Mouse (Mus musculus): ENCODE results near the gene Slc8b1. TPM values are rescaled to one million over a fixed set of nuclear protein-coding genes. Genes with fewer than 3 reads are reported as not detected.

Slc8b1 gene
- 100 to 1,000 TPM; 100 to 120 TPM for total RNA-seq (2023)

DNA sequence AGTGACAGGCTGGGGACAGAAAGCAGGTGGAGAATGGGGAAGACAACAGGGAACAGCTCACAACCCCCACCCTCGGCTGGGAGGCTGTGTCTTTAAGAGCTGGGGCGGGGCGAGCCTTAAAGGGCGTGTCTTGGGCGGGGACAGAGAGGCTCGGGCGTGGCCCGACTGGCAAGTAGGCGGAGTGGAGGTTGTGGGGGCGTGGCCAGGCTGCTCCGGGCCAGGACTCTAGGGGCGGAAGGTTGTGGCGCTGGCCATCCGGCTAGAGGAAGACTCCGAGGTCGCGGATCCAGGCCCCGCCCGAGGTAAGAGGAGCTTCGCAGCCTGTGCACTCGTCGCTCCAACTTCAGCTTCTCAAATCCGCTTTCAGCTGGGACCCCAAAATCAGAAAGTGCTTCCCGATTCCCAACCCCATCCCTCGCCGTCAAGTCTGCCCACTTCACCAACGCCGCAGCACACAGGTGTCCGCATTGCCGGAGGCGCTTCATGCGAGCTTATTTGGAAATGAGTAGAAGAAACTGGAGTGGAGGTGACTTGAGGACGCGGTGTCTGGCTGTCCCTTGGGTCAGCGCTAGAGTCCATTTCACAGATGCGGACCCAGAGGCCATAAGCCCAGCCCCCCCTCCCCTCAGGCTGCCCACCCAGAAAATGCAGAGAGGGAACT, at the start of gene Slc8b1:
Gene Slc8b1 (plus strand): TSS at position 187 of the 661 bp plus-strand sequence.

DNA sequence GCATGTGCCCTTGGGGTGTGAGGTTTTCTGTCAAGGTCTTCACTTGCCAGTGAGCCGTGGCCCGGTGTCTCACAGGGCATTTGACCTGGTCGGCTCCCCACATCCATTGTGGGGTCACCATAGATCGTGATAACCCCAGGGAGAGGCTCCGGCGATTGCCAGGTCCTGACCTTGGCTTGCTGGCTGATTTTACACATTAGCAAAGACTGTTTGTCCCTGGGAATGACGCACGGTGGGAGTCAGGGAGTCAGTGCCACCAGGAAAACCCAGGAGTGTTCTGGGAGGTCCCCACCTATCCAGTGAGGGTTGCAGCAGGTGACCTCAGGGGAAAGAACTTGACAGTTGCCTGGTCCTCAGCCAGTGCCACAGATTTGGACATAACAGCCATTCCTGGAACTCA, 38.2 kb upstream of the Slc8b1 start, which contains the start of gene Sdsl:
Gene Sdsl (minus strand): TSS at position 41 of the 400 bp plus-strand sequence.

DNA sequence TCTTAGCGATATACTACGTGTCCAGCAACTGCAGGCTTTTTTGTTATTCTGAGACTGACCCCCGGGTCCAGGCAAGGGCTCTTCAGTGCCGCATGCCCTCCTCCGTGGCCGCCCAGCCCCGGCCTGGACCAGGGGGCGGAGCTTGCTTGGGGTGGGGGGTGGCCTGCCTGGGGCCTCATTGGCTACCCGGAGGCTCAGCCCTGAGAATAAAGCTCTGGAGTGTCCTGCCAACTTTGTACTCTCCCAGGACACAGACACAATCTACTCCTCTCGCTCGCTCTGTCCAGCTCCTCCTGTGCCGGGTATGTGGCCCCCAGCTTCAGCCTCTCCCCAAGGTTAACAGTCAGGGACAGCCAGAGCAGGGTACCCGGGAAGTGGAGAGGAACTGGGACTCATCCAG, 34.7 kb upstream of the Slc8b1 start, which contains the start of gene Sds:
Gene Sds (plus strand): TSS at position 231 of the 400 bp plus-strand sequence.

DNA sequence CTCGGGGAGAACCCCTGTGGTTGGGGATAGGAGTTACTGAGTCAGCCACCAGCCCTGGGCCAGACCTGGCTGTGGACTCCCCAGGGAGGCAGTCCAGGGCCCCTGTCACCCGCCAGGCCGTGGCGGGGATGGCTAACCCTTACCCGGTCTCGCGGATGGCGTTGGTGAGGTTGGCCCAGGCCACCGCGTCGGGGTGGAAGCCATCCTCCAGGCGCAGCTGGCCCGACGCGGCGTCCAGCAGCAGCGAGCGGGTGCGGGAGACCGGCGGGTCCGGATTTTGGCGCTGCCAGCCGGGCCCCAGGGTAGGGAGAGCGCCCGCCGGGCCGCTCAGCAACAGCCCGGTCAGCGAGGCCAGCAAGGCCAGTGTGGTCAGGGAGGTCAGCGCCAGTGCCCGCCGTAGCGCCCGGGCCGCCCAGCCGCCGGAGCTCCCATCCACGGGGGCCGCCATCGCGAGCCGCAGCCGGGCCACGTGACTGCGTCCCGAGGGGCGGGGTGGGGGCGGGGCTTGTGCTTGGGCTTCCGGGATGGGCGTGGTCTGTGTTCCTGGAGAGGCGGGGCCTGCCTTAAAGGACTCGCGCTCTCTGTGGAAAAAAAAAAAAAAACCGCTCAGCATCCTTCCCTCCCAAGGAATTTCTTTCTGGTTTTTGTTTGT, 7.7 kb upstream of the Slc8b1 start, which contains the start of gene Plbd2:
Gene Plbd2 (minus strand): TSS at position 482 of the 652 bp plus-strand sequence.

Other genes with a start within 250 kb of the Slc8b1 start
- not detected for gene Lhx5, start 79.5 kb upstream of the Slc8b1 start, total RNA-seq (2023)
- 1 to 10 TPM; 2.4 to 3.9 TPM for gene Sdsl, start 38.4 kb upstream of the Slc8b1 start, total RNA-seq (2023)
- gene Sds, start 34.6 kb upstream of the Slc8b1 start, total RNA-seq (2023) = not detected
- 10 to 100 TPM; 15.5 to 16.6 TPM for gene Plbd2, start 7.5 kb upstream of the Slc8b1 start, total RNA-seq (2023)
- 10 to 100 TPM; 43.0 to 49.6 TPM for gene Tpcn1, start 77.5 kb downstream of the Slc8b1 start, total RNA-seq (2023)
- gene Iqcd, start 77.8 kb downstream of the Slc8b1 start, total RNA-seq (2023) = 1 to 10 TPM in 1 of 2 experiments, under 1 TPM in 1; 0.77 to 1.8 TPM
- 1 to 10 TPM; 1.6 to 1.7 TPM for gene Rita1, start 101.4 kb downstream of the Slc8b1 start, total RNA-seq (2023)
- 10 to 100 TPM; 33.9 to 34.4 TPM for gene Ddx54, start 101.6 kb downstream of the Slc8b1 start, total RNA-seq (2023)
- gene Cfap73, start 123.1 kb downstream of the Slc8b1 start, total RNA-seq (2023) = not detected
- under 1 TPM; 0.11 to 0.53 TPM for gene Rasal1, start 137.6 kb downstream of the Slc8b1 start, total RNA-seq (2023)
- gene Dtx1, start 200.8 kb downstream of the Slc8b1 start, total RNA-seq (2023) = under 1 TPM; 0.37 to 0.55 TPM
- gene Oas2, start 238.7 kb downstream of the Slc8b1 start, total RNA-seq (2023) = 10 to 100 TPM in 1 of 2 experiments, 1 to 10 TPM in 1; 3.7 to 10.6 TPM

Measured in neutrophil, adult 83 days (primary cell).